Mouse (Mus musculus): ENCODE results near the gene Ak8.

DNA sequence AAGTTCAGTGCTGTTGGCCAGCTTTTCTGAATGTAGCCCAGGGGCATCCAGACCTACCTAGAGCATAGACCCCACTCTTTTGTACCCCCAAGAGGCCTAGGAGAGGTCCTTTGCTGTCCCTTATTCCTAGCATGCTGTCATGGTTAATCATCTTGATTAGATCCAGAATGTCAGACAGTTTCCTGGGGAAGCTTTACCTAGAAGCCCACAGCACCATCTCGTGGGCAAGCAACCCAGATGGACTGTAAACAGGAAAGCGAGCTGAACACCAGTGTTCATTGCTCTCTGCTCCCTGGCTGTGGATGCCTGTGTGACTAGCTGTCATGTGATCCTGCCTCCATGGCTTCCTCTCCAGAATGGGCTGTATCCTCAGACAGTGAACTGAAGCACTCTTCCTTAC, 76.8 kb downstream of the Ak8 start:
- TF ChIP-seq CTCF (IDR thresholded peaks at IDR 0.05; ENCODE audit: control insufficient read depth, insufficient read depth, low read length) (no peak), POLR2A (IDR thresholded peaks at IDR 0.05; ENCODE audit: borderline replicate concordance, control insufficient read depth, low read depth, low read length) (no peak)

Measured in bone marrow, adult 2 months (tissue).